Mouse (Mus musculus): ENCODE results near the gene 4922502D21Rik. TPM values are rescaled to one million over a fixed set of nuclear protein-coding genes. Genes with fewer than 3 reads are reported as not detected.

Gene 4922502D21Rik
- total and polyA plus RNA-seq, 2 experiments from 2014 or later, result not detected

DNA sequence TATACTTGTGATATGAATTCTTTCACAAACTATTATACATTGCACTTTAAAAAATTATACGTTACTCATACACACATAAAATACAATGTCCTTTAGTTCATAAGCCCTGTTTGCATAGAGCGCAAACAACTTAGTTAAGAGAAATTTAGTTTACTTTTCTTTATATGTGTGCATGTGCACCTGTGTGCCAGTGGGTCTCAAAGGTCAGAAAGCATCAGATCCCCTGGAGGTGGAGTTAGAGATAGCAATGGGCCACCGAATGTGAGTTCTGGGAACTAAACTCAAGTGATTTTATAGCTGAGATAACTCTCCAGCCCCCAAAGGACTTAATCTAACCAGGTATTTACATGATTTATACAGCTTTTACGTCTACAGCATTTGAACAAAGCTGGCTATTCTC lies 12.3 kb downstream of the 4922502D21Rik start:
- TF ChIP-seq EP300 (IDR thresholded peaks at IDR 0.05; ENCODE audit: low read depth) (no peak), CTCF (IDR thresholded peaks at IDR 0.05; ENCODE audit: low read depth) (no peak)
- H3K27me3 ChIP-seq (ENCODE audit: control insufficient read depth, insufficient read depth, low read length), result no peaks in the 10 kb centered on the region
- no peaks in the 10 kb centered on the region for H3K4me1 ChIP-seq (ENCODE audit: control insufficient read depth, insufficient read depth)
- H3K9ac ChIP-seq (replicated peaks; ENCODE audit: low read depth, low read length), result no peak overlapping the region
- H3K36me3 ChIP-seq (replicated peaks; ENCODE audit: control insufficient read depth, insufficient read depth, low read length), result no peaks in the 10 kb centered on the region
- whole genome bisulfite sequencing, result 80% methylated on average over 4 of the region's 4 CpGs
- no peaks in the 10 kb centered on the region for H3K9me3 ChIP-seq (replicated peaks; ENCODE audit: control insufficient read depth, low read length)
- H3K4me3 ChIP-seq (ENCODE audit: low read depth, low read length), result no peak overlapping the region
- ATAC-seq (ENCODE audit: insufficient read depth, low read depth) (no peak), DNase-seq (ENCODE audit: low spot score) (no peak)
- H3K27ac ChIP-seq (ENCODE audit: low read depth), result no peak overlapping the region
- no peak overlapping the region for H3K4me2 ChIP-seq (ENCODE audit: low read depth, low read length)

DNA sequence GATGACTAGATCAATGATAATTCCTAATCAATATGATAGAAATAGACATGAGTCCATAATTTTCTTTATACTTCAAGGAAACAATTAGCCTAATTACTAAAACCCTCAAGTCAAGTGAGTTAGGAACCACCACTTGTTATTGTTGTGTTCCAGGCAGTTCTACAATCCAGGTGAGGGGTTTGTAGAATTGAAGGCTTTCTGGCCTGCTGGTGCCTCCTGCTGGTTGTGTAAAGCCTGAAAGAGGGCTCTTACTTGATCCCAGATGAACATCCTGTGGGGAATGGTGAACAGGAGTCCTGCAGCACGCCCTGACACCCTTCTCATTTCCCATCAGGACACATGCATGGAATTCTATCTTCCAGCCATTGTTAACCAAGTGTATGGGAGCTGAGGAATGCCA lies 13.2 kb downstream of the 4922502D21Rik start:
- no peak for TF ChIP-seq EP300 (IDR thresholded peaks at IDR 0.05; ENCODE audit: low read depth)
- no peak for TF ChIP-seq CTCF (IDR thresholded peaks at IDR 0.05; ENCODE audit: low read depth)
- no peak overlapping the region for H3K27ac ChIP-seq (ENCODE audit: low read depth)
- H3K4me1 ChIP-seq (ENCODE audit: control insufficient read depth, insufficient read depth), result no peaks in the 10 kb centered on the region
- WGBS, result 23% methylated on average over 1 of the region's 1 CpGs
- ATAC-seq (ENCODE audit: insufficient read depth, low read depth) (no peak), DNase-seq (ENCODE audit: low spot score) (no peak)
- no peaks in the 10 kb centered on the region for H3K36me3 ChIP-seq (replicated peaks; ENCODE audit: control insufficient read depth, insufficient read depth, low read length)
- no peaks in the 10 kb centered on the region for H3K27me3 ChIP-seq (ENCODE audit: control insufficient read depth, insufficient read depth, low read length)
- H3K9me3 ChIP-seq (replicated peaks; ENCODE audit: control insufficient read depth, low read length), result no peaks in the 10 kb centered on the region
- no peak overlapping the region for H3K4me3 ChIP-seq (ENCODE audit: low read depth, low read length)
- no peak overlapping the region for H3K4me2 ChIP-seq (ENCODE audit: low read depth, low read length)
- H3K9ac ChIP-seq (replicated peaks; ENCODE audit: low read depth, low read length), result no peak overlapping the region

DNA sequence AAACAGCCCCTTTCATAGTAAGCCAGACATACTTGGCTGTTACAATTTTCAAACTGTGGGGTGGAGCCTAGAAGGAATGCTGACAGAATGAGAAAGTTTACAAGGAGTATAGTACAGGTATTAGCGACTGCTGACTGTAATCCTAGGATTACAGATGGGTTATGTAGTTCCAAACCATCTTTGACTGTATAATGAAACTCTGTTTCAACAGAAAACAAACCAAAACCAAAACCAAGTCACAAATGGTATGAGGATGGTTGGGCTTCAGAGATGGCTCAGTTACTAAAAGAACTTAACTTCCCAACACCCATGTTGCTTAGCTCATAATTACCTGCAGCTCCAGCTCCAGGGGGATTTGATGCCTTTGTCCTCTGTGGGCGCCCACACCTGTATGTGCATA lies 15.1 kb downstream of the 4922502D21Rik start:
- Histone ChIP-seq H3K9ac (replicated peaks; ENCODE audit: low read depth, low read length) (no peak overlapping the region), H3K4me3 (ENCODE audit: low read depth, low read length) (no peak overlapping the region), H3K9me3 (replicated peaks; ENCODE audit: control insufficient read depth, low read length) (no peaks in the 10 kb centered on the region), H3K4me1 (ENCODE audit: control insufficient read depth, insufficient read depth) (no peaks in the 10 kb centered on the region), H3K36me3 (replicated peaks; ENCODE audit: control insufficient read depth, insufficient read depth, low read length) (no peaks in the 10 kb centered on the region), H3K4me2 (ENCODE audit: low read depth, low read length) (no peak overlapping the region), H3K27ac (ENCODE audit: low read depth) (no peak overlapping the region), H3K27me3 (ENCODE audit: control insufficient read depth, insufficient read depth, low read length) (no peaks in the 10 kb centered on the region)
- 63% methylated on average over 2 of the region's 2 CpGs for WGBS
- ATAC-seq (ENCODE audit: insufficient read depth, low read depth) (no peak), DNase-seq (ENCODE audit: low spot score) (no peak)
- TF ChIP-seq CTCF (IDR thresholded peaks at IDR 0.05; ENCODE audit: low read depth) (no peak), EP300 (IDR thresholded peaks at IDR 0.05; ENCODE audit: low read depth) (no peak)

DNA sequence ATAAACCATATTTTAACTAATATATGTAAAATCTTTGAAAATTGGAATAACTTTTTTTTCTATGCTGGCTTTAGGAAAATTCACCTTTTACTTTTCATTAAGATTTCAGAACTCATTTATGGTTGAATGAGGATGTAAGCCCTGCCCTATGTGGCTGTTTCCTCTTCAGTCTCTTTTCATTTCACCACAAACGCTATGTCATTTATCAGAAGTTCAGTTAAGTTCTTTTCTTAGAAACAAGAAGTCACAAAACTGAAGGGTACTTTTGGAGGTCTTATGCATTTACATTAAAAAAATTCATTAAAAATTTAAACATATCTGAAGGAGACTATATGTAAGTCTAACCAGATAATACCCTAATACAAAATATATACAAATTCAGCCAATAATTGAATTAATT lies 15.9 kb downstream of the 4922502D21Rik start:
- Histone ChIP-seq H3K4me2 (ENCODE audit: low read depth, low read length) (no peak overlapping the region), H3K36me3 (replicated peaks; ENCODE audit: control insufficient read depth, insufficient read depth, low read length) (no peaks in the 10 kb centered on the region), H3K27ac (ENCODE audit: low read depth) (no peak overlapping the region), H3K9me3 (replicated peaks; ENCODE audit: control insufficient read depth, low read length) (no peaks in the 10 kb centered on the region), H3K27me3 (ENCODE audit: control insufficient read depth, insufficient read depth, low read length) (no peaks in the 10 kb centered on the region), H3K4me1 (ENCODE audit: control insufficient read depth, insufficient read depth) (no peaks in the 10 kb centered on the region), H3K9ac (replicated peaks; ENCODE audit: low read depth, low read length) (no peak overlapping the region), H3K4me3 (ENCODE audit: low read depth, low read length) (no peak overlapping the region)
- DNase-seq (ENCODE audit: low spot score) (no peak), ATAC-seq (ENCODE audit: insufficient read depth, low read depth) (no peak)
- TF ChIP-seq CTCF (IDR thresholded peaks at IDR 0.05; ENCODE audit: low read depth), result no peak
- TF ChIP-seq EP300 (IDR thresholded peaks at IDR 0.05; ENCODE audit: low read depth), result no peak
- WGBS, result 57% methylated on average over 1 of the region's 1 CpGs

DNA sequence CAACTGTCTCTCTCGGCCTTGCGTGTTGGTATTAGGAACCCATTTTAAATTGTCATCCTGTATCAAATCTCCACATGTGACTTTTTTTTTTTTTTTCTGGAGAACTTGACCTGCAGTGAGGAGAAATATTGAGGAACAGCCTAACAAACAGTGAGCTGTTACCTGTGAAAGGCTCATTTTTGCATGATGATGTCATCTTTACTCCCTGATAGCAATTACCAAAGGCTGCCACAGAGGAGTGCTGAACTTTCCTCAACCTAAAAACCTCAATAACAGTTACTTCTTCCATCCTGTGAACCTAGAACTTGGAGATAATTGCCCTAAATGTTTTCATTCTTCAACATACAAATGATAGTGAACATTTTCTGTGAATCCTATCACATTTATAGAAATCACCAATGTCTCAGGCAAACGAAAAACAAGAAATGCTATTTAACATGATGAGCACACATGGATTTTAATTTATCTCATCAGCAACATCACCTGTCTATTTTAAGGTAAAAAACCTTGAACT lies 16.9 kb downstream of the 4922502D21Rik start:
- H3K9me3 ChIP-seq (replicated peaks; ENCODE audit: control insufficient read depth, low read length), result no peaks in the 10 kb centered on the region
- no peaks in the 10 kb centered on the region for H3K36me3 ChIP-seq (replicated peaks; ENCODE audit: control insufficient read depth, insufficient read depth, low read length)
- WGBS, result 80% methylated on average over 3 of the region's 3 CpGs
- no peaks in the 10 kb centered on the region for H3K4me1 ChIP-seq (ENCODE audit: control insufficient read depth, insufficient read depth)
- no peak overlapping the region for H3K4me2 ChIP-seq (ENCODE audit: low read depth, low read length)
- H3K27ac ChIP-seq (ENCODE audit: low read depth), result no peak overlapping the region
- ATAC-seq (ENCODE audit: insufficient read depth, low read depth) (no peak), DNase-seq (ENCODE audit: low spot score) (no peak)
- H3K9ac ChIP-seq (replicated peaks; ENCODE audit: low read depth, low read length), result no peak overlapping the region
- no peaks in the 10 kb centered on the region for H3K27me3 ChIP-seq (ENCODE audit: control insufficient read depth, insufficient read depth, low read length)
- H3K4me3 ChIP-seq (ENCODE audit: low read depth, low read length), result no peak overlapping the region
- TF ChIP-seq EP300 (IDR thresholded peaks at IDR 0.05; ENCODE audit: low read depth), result no peak
- TF ChIP-seq CTCF (IDR thresholded peaks at IDR 0.05; ENCODE audit: low read depth), result no peak

DNA sequence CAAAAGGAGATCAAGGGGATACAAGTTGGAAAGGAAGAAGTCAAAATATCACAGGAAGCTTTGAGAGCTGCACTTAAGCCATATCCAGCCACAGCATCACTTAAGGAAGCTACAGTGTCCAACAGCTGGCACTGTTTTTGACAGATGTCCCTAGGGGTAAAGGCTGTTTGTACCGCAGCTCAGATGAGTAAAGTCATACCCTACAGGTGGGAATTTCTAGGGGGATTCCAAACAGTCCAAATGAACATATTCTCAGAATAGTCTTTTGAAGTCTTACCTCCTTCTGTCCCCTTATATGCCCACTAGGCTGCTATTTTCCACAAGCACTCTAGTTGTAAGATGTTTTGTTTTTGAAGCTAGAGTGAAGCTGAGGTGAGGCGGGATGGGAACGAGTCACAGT lies 19.1 kb downstream of the 4922502D21Rik start:
- H3K27me3 ChIP-seq (ENCODE audit: control insufficient read depth, insufficient read depth, low read length), result no peaks in the 10 kb centered on the region
- no peak overlapping the region for H3K4me2 ChIP-seq (ENCODE audit: low read depth, low read length)
- DNase-seq (ENCODE audit: low spot score) (no peak), ATAC-seq (ENCODE audit: insufficient read depth, low read depth) (no peak)
- no peak overlapping the region for H3K4me3 ChIP-seq (ENCODE audit: low read depth, low read length)
- WGBS, result 73% methylated on average over 3 of the region's 3 CpGs
- H3K36me3 ChIP-seq (replicated peaks; ENCODE audit: control insufficient read depth, insufficient read depth, low read length), result no peaks in the 10 kb centered on the region
- H3K4me1 ChIP-seq (ENCODE audit: control insufficient read depth, insufficient read depth), result no peaks in the 10 kb centered on the region
- no peak overlapping the region for H3K9ac ChIP-seq (replicated peaks; ENCODE audit: low read depth, low read length)
- H3K27ac ChIP-seq (ENCODE audit: low read depth), result no peak overlapping the region
- TF ChIP-seq CTCF (IDR thresholded peaks at IDR 0.05; ENCODE audit: low read depth), result no peak
- no peak for TF ChIP-seq EP300 (IDR thresholded peaks at IDR 0.05; ENCODE audit: low read depth)
- H3K9me3 ChIP-seq (replicated peaks; ENCODE audit: control insufficient read depth, low read length), result no peaks in the 10 kb centered on the region
